Mouse (Mus musculus) stomach, adult 2 months (tissue): ENCODE results near the gene E130114P18Rik. TPM values are rescaled to one million over a fixed set of nuclear protein-coding genes. Genes with fewer than 3 reads are reported as not detected.

Experiments
- polyA plus RNA-seq: library from polyadenylated mRNA; depleted of rRNA; stranded (reverse); fragments of >200 nt; gene quantifications from 2 replicates; pipeline ENCODE4 v1.2.3, GENCODE M21; 2012; rRNA removed

Gene E130114P18Rik
- not detected in 2 replicates for polyA plus RNA-seq

GRCm38 (mm10) chr4:97777706-97778176 is at the start of gene E130114P18Rik:
Gene E130114P18Rik (minus strand): TSS chr4:97778078.

GRCm38 (mm10) chr4:97772641-97773040 is 5.2 kb downstream of the E130114P18Rik start, which contains the start of gene Nfia:
Gene Nfia (plus strand): TSS chr4:97772734.

Other genes starting within 250 kb of the E130114P18Rik start
- 8.9 and 12.0 TPM in 2 replicates for gene Nfia, start 5.3 kb downstream of the E130114P18Rik start, polyA plus RNA-seq